Mouse (Mus musculus) kidney, postnatal 36 days (tissue): ENCODE data around the gene Fgfbp1.

Source experiments
- DNase-seq, 2 experiments: peaks; one replicate each; pipeline ENCODE4 v3.0.0; 2021 to 2022; ENCODE audit warnings: mixed read lengths in 2 of 2

Fgfbp1 gene

DNA sequence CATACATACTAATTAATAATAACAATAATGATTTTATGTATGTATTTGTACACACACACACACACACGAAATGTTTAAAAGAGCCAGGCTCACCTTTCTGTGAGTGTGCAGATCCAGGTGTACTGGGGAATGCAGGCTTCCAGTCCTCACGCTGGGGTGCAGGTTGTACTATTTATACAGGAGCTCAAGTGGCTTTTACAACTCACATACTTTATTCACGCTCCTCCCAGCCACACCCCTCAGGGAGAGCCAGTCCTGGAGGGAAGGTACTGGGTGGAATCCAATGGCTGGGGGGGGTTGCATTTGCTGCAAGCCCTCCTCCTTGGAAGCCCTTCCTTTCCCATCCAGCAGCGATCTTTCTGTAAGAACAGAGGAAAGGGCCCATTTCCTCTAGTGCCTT lies at the start of gene Fgfbp1:
TSS of gene Fgfbp1 (minus strand) at position 160 of the 400 bp plus-strand sequence.
- peak; percentile 14 to 17 for DNase-seq

DNA sequence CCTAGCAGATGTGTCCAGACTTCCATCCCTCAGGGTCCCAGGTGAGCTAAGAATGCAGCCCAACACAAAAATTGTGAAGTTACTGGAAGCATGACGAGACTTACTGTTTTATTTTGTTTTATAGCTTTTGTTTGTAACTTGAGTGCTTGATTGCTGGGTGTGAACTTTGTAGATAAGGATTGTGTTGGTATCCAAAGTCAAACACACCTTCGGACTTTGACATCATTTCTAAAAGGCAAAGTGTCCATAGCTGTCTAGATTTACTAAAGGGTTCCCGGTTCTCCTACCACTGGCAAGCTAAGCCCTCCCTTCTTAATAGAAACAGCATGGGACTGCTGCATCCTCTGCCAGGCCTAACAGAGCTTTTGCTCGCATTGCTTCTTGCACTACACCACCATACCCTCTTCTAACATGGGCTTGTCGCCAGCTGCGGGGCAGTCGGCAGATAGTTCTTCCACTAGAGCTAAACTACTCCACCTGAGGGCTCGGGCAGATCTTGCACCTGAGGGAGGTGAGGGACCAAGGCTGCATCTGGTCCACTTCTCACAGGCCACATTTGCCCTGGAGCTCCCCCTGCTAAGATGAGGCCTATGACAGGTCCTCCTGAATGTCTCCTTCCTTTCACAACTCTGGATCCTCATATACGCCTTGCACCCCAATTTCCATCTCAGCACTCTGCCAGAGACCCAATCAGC lies 16.9 kb upstream of the Fgfbp1 start:
- no peak for DNase-seq

DNA sequence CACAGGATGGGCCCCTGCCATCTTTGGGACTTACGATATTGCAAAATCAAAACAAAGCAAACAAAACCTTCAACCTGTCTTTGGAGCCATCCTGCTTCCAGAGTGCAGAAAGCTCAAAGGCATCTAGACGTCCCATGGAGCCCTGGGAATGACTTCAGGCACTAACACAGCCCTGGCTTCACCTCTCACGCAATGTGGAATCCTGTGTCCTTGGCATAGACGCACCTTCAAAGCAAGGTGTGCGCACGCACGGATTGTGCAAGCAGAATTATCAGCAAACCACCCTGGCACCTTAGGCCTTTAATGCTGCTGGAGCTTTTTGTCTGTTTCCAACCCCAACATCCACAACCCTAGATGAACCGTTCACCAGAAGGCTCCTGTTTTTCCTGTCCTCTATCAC lies 16.0 kb upstream of the Fgfbp1 start:
- no peak for DNase-seq

DNA sequence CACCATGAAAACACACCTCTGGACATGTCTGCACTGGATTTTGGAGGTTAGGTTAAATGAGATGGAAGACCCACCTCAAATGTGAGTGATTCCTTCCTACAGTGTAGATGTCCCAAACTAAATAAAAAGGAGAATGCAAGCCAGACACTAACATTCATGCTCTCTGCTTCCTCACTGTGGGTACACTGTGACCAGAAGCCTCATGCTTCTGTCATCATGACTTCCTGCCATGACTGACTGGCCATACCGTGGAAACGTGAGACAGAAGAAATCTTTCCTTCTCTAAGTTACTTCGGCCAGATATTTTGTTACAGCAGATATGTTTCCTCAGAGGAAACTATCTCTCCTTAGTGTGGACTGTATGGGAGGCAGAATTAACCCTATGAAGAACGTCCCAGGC lies 14.6 kb upstream of the Fgfbp1 start:
- no peak for DNase-seq

DNA sequence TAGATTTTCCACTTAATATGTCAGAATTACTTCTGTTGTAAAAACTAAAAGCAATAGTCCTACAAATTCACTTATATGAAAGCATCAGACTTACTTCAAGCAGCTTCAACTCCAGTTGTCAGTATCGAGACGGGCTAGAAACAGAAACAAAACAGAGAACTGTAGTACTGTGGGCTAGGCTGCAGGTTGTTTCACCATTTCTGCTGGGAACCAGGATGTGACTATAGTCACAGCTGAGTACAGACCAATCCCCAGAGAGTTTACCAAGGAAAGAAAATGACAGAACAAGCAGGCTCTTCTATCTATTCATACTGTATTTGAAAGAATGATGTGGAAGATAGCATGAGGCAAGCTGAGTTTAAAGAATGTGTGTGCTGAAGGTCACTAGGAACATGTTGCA lies 13.4 kb upstream of the Fgfbp1 start:
- DNase-seq: no peak

DNA sequence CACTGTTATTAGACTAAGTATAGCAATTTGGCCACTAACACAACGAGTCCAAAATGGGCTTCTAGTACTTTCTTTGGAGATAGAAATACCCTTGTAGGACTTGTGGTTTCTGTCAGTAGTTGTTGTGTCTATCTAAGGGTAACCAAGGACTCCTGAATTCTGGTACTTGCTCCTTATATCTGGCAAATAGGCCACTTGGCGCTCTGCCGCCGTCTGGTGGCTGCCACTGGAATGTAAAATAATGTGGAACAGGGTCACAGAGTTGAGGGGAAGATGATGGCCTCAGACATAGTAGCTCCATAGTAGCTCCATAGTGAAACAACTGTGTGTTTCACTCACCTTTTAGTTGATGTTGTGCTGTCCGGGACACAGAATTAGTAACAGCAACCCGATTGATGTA lies 8.7 kb upstream of the Fgfbp1 start:
- DNase-seq: peak; percentile 69 to 87

DNA sequence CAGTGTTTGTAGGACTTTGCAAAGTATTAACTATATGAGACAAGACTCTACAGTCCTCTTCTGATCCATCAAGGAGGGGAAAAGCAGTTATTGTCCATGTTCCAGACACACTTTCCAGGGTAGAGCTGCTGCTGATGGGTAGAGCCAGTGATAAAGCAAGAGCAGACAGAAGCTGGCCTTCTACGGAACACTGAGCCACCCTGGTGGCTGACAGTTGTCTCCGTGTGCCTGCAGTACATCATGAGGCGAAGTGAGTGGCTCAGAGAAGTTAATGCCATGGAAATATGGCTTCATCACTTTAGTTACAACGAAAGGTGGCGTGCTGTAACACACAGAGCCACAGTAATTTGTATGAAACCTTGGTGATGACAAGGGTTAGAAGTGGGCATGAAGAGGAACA lies 7.4 kb upstream of the Fgfbp1 start:
- DNase-seq: peak in 1 of 2 experiments; percentile 8

DNA sequence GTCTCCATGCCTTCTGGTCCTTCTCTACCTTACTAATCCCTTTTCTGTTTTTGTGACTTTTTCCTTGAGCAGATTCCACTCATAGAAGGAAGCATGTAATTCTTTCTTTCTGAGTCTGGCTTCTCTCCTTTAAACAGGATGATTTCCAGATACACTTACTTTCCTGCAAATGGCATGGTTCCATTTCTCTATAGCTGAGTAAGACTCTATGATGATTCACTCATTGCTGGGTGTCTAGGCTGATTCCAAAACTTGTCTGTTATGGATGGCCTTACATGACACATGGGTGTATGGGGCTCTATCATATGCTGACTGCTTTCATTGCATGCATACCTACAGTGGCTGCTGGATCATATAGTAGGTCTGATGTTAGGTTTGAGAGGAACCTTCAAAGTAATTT lies 4.6 kb upstream of the Fgfbp1 start:
- no peak for DNase-seq

DNA sequence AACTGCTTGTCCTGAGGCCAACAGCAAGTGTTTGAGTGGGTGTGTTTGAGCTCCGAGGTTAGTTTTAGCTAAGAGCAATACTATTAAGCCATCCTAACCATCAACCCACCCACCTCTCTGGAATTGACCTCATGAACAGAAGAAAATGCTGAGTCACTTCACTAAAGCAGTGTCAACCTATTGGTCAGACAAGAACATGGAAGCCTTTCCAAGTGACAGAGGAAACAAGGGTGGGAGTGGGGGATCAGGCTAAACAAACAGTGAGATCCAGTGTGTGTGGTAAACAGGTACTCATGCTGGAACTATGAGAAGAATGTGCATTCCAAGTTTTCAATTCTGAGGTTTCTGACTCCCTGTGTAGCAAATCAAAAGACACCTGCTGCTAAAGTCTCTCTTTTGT lies 1.3 kb upstream of the Fgfbp1 start:
- no peak for DNase-seq

DNA sequence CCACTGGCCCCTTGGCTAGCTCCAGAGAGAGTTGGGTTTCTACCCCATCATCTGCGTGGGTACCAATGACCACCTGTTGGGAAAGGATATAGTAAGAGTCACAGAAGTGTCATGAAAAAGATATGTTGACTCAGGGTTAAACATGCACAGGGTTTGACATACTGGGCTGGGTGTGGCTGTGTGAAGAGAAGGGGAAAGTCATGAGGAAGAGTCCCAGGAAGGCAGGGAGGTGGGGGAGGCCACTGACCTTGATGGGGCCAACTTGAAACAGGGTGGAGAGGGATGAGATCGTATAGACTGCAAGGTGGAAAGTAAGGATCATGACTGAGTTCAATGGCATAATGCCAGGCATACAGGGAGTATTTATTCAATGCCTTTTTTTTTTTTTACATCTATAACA lies 1.2 kb downstream of the Fgfbp1 start:
- DNase-seq: no peak

DNA sequence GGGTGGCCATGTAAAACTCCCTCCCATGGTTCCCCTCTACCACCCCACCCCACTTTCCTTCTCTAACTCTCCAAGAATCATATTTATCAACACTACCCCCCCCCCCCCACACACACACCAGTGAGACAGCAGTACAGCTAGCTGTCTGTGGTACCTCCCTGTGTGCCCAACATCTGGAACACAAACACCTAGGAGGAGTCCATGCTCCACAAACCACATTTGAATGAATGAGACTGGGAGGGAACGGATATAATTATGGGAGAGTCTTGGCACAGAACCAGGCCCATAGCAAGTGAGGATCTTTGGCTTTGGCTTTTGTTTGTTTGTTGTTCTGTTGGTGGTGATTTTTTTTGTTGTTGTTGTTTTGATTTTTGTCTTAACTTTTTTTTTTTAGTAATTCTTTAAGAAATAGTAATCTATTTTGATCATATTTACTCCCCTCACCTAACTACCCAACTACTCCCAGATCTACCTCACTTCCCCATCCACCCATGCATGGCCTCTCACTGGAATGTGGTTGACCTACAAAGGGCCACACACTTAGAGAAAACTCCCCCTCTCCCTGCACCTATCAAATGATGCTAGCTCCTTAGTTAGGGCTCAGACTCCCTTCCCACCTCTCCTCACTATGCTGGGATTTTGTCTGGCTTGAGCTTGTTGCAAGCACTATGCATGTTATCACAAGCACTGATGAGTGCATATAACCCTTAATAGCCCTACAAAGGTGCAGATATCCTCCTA lies 4.6 kb downstream of the Fgfbp1 start:
- DNase-seq: no peak

DNA sequence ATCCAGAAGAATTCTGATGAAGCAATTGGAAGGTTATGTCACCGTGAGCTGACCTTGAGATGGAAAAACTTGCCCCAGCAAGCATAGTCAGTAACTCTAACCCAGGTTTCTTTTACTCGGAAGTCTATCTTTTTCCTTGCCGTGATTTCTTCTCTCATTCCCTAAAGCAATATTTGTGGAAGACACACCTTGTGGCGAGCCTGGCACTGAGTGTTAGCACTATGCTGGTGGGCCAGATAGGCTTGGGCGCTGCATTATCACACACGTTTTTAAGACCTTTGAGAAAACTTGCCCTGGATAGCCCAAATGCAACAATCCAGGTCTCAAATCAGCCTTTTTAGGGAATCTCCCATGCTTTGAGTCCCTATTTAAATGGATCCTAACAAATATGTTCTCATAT lies 7.4 kb downstream of the Fgfbp1 start:
- DNase-seq: no peak

DNA sequence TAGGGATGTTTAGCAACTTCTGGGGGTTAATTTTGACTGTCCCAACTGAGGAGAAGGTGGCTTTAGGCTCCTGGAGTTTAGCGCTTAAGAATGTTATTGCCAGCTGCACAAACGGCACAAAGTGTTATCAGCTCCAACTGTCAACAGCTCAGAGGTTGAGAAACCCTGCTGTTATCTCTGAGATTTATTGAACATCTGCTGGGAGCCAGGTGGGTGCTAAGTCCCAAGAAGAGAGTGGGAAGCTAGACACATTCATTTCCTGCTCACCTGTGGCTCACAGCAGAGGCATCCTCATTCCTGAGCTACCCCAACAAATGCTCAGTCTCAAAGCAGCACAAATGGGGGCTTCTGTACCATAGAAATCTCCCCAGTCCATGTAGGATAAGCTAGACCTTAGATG lies 10.4 kb downstream of the Fgfbp1 start:
- no peak for DNase-seq

DNA sequence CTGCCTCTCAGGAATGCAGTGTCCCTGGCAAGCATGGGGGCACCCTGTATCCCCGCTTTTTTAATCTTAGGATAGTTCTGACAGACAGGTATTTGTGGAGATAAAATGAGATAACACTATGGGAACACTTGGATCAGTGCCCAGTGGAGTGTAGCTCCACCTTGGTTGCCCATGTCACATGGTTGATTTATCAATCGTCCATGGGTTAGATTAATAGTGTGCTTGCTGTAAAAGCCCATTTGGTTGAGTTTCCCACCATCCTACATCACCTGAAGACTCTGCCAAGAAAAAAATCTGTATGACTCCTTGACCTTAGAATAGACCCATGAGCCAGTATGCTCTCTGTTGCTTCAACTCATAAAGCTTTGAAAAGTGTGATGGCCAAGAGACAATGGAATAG lies 11.0 kb downstream of the Fgfbp1 start:
- DNase-seq: no peak

DNA sequence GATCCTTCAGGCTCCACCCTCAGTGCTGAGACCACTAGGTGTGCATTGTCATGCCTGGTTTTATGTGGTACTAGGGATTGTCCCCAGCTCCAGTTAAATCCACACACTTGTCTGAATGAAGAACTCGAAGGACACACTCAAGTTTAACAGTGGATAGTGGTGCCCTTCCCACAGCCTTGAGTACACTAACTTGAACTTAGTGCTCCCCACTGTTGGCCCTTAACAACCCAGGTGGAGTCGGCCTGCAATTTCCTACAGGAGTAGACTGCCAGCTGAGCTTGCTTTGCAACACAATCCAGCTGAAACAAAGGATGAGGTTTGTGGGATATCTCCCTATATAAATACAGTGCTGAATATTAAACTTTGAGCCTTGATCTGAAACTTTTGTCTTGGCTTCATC lies 12.9 kb downstream of the Fgfbp1 start:
- no peak for DNase-seq

DNA sequence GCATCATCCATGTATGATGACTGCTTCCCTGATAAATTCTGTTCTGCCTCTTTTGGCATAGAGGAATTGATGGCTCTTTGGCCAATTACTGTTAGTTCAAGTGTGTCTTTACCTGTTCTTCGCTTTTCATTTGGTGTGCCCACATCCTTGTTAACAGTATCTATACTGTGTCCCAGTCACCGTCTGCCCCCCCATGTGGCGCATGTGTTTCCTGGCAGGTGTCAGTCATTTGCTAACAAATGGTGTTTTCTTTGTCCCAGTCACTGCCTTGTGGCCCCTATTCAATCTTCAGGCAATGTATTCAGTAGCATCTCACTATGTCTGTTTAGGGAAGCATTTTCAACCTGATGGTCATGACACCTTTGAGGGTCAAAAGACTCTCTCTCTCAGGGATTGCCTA lies 20.5 kb downstream of the Fgfbp1 start:
- no peak for DNase-seq

DNA sequence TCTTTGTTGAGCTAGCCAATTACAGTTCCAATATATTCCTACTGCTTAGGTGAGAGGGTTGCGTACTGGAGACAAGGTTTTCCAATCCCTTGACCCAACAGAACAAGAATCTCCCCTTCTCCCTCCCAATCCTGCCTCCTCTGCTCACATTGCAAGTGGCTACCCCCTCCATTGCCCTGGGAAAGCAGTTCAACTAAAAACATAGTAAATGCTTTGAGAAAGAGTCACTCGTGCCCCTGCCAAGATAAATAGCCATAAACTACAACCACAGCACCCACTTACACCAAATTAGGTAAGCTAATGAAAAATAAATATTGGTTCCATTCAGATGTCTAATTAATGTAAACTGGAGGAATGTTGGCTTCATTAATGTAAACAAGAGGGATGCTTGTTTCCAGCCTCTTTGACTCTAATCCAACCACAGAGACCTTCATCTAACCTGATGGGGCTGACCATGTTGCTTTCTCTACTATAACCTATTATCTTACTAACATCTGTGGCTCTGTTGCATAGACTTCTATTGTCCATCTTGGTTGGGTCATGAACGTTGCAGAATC lies 21.6 kb downstream of the Fgfbp1 start:
- no peak for DNase-seq

DNA sequence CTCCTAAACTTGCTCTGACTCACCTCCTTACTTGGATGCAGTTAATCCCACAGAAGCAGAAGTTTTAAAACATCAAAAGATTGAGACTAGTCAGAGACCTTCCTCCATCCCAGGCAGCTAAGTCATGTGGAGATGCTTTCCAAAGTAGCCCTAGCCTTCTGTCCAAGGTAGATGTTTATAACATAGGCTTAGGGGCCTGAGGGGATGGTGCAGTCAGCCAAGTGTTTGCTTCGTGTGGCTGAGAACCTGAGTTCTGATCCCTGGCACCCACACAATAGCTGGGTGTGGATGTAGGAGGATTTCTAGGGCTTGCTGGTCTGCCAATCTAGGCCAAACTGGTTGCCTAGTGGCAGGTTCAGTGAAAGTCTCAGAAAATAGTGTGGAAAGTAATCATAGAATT lies 28.3 kb downstream of the Fgfbp1 start:
- no peak for DNase-seq

DNA sequence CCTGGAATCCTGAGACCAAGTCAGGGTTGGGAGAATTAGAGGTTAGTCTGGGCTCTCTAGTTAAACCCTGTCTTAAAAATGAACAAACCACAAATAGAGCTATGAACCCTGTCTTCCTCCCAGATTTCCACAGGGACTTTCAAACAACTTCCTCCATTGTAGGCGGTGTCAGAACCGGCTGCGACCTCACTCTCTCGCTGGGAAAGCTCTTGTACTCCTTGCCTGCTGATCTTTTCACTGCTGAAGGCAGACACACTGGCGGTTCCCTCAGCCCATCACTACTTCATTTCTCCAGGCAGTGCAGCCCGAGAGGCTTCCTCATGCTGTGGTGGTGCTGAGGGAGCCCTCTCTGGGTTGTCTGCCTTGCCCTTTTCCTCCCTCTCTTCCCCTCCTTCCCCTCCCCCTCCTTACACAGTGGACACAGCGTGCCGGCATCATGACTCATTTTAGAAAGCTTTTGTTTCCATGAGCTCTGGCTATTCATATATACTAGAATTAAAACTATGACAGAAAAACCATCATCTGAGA lies 32.8 kb downstream of the Fgfbp1 start:
- DNase-seq: peak; percentile 5 to 30

DNA sequence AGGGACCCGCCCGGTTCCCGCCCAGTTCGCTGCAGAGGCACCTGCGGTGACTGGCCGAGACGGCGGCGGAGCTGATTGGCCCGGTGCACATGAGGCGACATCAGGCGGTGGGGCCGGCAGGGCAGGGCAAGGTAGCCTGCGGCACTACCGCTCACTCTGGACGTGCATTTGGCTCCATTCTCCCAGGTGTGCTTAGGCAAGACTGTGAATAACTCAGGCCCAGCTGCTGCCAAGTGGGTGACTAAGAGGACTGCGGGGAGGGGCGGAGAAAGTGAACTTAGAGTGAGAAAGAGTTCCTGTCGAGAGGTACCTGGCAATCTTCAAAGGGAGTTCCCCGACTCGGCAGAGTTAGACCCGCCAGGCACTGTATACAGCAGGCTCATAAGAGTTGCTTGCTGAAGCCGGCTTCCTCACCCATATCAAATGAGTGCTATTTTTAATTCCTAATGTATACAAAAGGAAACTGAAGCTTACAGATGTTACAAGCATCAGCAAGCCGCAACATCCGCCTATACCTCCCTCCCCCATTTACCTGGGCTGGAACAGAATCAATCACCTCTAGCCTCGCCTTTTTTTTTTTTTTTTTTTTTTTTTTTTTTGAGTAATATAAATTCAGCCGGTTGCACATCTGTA lies 33.4 kb downstream of the Fgfbp1 start:
- DNase-seq: peak; percentile 84 to 85

DNA sequence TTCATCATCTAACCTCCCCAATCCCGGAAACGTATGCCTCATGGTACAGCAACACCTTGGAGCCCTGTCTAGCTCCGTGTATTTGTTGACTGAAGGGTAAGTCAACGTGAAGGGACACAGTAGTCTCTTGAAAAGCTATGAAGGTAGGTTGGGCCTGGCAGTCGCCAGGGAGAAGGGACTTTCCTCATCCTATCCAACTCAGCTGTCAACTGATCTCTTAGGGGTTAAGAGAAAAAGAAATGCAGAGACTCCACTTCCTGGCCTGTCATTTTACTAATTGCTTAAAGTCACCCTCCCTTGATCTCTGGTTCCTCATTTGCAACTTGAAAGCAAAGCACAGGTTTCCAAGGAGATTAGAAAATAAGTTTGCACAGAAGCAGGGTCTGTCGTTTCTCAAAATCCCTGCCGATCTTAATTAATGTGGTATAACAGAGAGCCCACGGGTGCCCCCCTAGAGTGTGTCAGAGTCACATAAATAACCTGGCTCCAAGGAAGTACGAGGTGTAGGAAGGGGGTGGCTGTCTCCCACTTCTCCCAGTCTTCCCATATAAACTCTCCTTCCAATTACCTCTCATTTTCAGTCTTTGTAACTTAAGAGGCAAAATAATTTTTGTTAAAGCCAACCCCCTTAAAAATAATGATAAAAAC lies 34.1 kb downstream of the Fgfbp1 start:
- peak in 1 of 2 experiments; percentile 2 for DNase-seq

DNA sequence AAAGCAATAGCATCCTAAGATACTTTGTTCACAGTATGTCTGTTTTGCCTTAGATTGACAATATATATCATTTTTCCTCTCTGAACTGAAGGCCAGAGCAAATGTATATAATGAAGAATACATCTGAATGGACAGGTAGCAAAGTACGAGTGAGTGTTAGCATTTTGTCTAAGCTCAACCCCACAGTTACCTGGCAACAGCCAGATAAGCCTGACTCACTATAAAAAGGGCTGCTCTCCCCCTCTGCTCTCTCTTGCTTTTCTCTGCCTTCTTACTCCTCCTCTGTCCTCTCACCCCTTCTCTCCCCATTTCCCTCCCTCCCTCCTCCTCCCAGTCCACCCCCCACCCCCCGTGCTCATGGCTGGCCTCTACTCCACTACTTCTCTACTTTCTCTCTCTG lies 48.3 kb downstream of the Fgfbp1 start:
- DNase-seq: no peak
